Mouse (Mus musculus): ENCODE measurements at regions not wholly inside any gene's neighbourhood (a gene's known extent, or its start where the extent isn't known, plus 50 kb on each side); places are given as distances from the start of the nearest gene placed in this dataset.

DNA sequence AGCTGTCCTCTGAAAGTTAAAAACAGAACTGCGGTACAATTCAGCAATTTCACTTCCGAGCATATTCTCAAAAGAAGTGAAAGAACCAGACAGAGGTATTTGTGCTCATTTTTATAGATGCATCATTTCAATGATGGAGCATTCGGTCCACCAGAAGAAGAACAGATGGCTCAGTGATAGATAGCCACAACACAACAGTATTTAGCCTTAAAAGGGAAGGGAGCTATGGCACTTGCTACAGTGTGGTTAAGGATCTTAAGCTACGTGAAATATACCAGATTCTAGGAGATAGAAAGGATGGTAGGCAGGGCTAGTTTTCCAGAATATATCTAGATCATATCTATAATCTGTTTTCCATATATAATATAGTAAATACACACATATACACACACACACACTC is 77.5 kb upstream of the Gadd45a start:
- DNase-seq, result no peak

GRCm38 (mm10) chr6:67113686-67114278 is 76.5 kb upstream of the Gadd45a start:
- no peak for DNase-seq

DNA sequence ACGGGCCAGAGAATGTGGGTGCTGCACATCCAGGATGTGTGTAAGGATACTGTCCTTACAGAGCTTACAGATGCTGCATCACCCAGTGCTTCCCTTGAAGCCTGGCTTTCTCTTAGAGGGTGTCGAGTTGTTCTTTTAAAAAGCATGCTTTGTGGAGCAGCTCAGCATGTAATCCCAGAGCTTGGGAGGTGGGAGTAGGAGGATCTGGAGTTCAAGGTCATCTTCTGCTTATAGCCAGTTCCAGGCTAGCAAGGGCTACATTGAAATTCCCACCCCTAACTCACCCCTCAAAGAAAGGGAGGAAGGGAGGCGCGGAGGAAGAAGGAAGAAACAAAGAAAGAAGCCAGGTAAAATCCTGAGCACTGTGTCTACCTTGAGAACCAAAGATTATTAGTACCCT is 76.0 kb upstream of the Gadd45a start:
- no peak for DNase-seq

GRCm38 (mm10) chr6:67112311-67112710 is 75.1 kb upstream of the Gadd45a start:
- no peak for DNase-seq

DNA sequence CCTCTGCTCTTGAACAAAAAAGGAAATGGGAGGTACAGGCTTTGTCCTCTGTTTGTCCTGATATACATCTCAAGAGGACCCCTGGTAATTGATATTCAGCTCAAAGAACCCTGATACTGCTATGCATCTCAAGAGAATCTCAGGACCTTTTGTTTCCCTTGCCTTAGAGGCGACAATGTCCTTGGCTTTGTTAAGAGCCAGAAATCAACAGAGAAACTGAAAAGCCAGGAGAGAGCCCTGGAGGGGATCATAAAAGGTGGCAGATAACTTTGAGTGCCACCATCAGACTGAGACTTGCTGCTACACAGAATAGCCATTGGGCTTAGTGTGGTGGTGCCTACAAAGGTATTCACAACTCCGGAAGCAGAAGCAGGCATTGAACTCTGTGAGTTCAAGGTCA is 74.3 kb upstream of the Gadd45a start:
- no peak for DNase-seq

GRCm38 (mm10) chr6:67110391-67110790 is 73.1 kb upstream of the Gadd45a start:
- no peak for DNase-seq

- DNase-seq, result no peak
These were observed 72.5 kb upstream of the Gadd45a start for GRCm38 (mm10) chr6:67109774-67110173.

DNA sequence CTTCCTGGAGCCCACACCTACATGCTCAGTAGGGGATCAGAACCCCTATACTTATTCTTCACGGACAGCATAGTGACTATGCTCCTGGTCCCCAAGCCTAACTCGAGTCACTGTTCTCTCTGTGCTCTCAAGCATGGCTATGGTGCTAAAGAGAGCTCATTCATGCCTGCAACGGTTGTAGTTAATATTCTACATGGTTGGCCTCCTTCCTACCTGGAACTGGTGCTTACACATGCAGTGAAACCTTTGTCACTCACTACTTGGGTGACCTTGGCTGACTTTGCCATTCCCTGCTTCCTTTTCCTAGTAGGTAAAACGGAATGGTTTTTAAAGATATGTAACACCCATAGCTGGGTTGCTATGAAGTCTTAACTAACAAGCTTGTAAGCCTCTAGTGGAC is 70.3 kb upstream of the Gadd45a start:
- no peak for DNase-seq

DNA sequence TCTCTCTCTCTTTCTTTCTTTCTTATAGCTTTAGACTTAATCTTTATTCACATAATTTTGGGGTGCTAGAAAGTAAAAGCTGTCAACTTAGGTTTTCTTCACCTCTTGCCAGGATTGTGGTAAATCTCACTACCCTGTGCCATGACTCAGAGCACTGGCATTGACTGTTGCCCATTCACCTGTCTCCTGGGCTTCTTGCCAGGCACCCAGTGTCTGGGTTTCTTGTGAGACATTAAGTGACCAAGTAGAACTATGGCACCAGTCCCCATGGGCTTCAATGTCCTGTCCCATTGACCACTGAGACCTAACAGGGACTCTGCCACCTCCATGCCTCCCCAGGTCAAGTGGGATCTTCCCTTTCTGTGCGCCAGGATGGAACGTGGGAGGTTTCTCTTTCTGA is 69.2 kb upstream of the Gadd45a start:
- DNase-seq, result no peak

GRCm38 (mm10) chr6:67105386-67105785 is 68.1 kb upstream of the Gadd45a start:
- no peak for DNase-seq

DNA sequence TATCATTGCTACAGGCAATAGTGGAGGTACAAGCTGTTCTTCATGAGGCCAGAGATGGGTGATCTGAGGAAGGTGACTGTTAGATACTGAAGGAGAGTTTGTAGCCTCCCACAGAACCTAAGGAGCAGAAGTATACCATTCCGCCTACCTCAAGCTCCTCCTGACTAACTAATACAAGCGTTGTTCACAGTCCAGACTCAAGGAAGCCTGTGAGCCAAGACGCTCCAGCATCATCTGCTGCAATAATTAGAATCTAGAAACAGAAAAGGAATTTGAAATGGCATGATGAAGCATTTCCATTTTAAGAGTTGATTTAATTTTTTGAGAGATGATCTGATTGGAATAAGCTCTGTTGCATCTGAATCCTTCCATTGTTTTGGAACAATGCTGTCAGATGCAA is 66.9 kb upstream of the Gadd45a start:
- DNase-seq, result no peak

DNA sequence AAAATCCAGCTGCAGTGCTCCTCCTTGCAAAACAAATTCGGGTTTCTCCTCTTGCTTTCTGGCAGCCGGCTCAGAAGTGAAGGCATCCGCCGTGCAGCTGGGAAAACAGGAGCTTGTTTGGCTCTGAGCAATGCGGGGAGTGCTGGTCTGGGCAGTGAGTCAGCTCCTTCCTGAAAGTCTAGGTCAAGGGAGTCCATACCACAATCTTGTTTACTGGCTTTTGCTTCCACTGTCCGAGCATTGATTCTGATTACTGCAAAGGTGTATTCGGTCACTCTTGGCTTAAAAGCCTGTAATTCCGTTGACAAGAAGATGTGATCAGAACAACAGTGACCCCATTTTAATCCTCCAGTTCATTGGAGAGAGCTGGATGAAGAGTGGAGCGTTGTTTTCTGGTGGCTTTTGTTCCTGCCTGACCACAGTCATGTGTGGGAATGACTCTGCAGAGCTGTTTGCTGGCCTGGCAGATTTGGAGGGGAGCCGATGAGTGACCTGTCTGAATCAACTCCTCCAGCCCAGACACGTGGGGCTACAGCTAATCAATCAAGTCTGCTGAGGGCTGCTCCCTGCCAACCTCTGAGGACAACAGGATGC is 65.4 kb upstream of the Gadd45a start:
- peak; percentile 85 to 90 for DNase-seq

- DNase-seq, result peak; percentile 50 to 72
These were observed 64.8 kb upstream of the Gadd45a start for GRCm38 (mm10) chr6:67102014-67102413.

GRCm38 (mm10) chr6:67094426-67094825 is 57.2 kb upstream of the Gadd45a start:
- DNase-seq, result no peak

DNA sequence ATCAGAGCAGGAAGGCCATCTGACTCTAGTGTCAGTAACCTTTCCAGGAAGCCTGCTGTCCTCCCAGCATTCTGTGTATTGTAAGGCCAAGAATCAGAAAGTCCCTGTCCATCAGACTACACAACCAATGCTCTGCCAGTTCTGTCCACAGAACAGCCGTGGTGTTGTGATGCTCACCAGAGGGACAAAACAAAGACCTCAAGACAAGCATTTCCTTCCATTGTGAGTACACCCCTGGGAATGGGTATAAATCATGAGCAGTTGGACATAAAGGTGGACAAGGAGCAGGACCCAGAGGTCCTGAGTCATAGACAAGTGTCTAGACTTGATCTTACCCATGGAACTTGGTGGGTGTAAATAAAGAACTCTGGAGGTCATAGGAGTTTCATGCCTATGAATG is 55.9 kb upstream of the Gadd45a start:
- DNase-seq, result no peak

DNA sequence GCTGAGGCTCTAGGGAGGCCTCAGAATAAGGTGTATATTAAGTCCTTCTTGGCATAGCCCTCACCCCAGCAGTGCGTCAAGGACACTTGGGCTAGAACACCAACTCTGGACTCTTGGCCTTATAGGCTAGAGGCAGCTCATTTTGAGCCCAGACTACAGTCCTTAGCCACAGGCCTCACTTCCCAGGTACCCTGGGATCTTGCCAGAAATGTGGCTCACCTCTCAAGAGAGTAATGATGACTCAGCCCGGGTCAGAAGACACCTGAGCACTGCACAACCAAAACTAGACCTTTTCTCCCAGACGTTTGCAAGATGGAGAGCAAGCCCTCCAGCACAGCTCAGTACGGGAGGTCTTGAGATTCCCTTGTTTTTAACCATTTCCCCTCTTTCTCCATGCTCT is 52.9 kb upstream of the Gadd45a start:
- DNase-seq, result no peak

DNA sequence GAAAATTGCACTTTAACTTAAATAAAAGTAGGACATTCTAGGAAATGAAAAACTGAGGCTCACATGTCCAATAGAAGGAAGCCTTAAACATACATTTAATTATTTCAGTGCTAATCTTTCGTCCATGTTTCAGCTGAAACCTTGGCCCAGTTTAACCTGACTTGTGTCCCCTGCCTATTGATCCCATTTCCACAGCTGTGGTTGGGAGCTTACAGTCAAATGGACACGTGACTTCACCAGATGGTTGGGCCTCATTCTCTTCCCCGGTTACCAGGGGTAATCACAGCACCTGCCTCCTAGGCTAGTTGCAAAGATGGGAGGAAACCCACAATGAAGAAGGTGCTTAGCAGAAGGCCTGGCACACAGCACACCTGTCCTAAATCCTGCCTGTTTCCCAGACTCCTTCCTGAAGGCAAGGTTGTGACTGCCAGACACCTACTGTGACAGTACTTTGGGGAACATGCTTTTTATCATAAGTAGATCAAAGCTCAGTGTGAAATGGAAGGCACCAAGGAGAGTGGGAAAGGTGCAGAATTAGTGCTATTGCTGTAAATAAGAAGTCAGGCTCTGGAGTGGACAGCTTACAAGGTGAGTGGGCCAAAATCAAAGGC is 52.4 kb upstream of the Gadd45a start:
- no peak for DNase-seq

DNA sequence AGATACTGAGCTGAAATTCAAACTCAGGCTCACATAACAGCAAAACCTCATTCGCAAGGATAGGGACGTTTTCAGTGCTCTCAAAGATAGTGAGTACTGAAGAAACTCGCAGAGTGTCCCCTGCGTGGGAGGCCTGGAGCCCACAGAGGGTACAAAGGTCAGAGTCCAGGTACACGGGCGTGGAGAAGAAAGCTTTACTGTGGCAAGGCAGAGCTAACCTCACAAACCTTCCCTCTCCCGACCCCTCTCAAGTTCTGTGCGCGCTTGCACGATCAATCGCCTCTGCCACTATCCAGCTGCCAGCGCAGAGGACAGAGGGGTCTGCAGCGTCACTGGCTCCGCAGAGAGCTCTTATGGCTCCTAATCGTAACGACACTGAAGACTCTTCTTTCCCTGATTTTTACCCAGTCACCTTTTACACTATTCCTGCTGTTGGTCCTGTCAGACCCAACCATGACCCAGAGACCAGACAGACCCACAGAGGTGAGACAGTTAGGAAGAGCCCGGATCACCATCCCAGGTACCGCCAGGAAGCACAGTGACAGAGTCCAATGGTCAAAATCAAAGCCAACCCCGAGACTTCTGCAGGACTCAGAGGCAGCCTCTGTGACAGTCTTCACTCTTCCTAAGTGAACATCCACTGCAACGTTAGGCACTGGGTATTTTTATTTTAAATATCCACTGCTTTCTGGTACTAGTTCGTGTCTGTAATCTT is 51.6 kb upstream of the Gadd45a start:
- no peak for DNase-seq

- no peak for DNase-seq
These were observed 50.7 kb upstream of the Gadd45a start for GRCm38 (mm10) chr6:67087837-67088440.

DNA sequence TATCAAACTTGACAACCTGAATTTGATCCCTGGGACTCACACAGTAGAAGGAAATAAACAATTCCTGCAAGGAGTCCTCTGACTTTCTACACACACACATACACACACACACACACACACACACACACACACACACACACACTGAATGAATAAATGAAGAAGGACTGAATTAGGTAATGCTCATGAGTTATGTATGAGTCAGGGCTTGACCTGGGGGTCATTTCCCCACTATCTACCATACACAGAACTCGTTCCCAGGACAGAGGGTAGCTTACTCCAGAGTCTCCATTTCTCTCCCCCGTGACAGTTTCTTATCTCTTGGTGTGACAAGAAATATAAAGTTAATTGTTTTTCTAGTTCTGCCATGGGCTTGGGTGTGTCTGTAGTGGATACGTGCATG is 50.1 kb upstream of the Gadd45a start:
- DNase-seq, result no peak
